Mouse (Mus musculus): ENCODE data around the gene Tmem140.

DNA sequence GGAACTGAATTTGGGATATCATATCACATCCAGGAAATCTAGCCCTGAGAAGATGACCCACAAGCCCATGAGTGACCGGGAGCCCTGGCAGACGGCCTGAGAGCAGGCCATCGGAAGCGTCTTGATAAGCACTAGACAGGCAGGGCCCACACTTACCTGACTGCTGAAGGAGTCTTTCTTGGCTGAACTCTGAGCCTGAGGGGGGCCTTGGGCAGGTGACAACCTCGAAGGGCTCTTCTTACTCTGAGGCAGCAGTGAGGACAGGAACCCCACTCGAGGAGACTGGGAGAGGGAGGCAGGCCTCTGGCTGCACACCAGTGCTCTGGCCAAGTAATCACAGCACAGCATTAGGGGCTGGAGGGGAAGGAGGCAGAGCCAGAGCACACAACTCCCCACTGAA, 41.4 kb downstream of the Tmem140 start:
- TF ChIP-seq EP300 (IDR thresholded peaks at IDR 0.05; ENCODE audit: low read depth) (no peak), CTCF (IDR thresholded peaks at IDR 0.05; ENCODE audit: low read depth) (no peak)
